Mouse (Mus musculus): ENCODE results near the gene Lmo4.

The Lmo4 gene

DNA sequence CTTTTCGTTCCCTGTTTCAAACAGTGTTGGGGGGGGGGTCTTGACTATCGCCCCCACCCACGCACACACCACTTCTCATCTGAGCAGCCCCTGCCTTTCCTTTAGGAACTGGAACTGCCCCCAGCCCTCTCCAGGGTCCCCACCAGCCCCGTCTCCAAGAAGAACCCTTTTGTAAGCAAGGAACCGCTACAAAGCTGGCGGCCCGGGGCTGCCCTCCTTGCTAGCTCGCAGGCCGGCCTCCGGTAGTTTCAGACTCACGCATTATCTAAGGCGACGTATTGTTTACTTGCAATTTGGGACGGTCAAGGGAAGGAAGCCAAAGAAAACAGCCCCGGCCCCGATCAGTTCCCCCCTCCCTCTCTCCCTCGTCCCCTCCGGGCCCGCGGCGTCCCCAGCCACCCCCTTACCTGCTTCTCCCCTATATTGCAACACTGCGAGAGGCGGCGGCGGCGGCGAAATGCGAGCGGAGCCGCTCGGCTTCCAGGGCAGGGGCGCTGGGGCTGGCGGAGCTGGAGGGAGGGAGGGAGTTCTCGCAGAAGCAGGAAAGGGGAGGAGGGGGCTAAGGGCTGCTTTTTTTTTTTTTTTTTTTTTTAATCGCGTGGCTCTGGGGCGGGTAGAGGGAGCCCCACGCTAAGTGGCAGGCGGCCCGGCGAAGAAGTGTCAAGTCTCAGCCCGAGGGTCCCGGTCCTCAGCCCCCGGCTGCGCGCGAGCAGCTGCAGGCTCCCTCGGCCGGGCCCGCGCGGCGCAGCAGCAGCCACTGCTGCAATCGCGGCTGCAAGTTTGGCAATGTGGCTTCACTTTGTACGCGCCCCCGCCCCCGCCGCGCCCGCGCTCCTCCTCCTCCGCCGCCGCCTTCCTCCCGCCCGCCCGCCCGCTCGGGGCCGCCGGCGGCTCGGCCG is at the start of gene Lmo4:
Lmo4 (minus strand) TSS at position 808 of the 899 bp plus-strand sequence.
- DNase-seq (ENCODE audit: low spot score in 2 of 2), result peak; percentile 60 to 73

DNA sequence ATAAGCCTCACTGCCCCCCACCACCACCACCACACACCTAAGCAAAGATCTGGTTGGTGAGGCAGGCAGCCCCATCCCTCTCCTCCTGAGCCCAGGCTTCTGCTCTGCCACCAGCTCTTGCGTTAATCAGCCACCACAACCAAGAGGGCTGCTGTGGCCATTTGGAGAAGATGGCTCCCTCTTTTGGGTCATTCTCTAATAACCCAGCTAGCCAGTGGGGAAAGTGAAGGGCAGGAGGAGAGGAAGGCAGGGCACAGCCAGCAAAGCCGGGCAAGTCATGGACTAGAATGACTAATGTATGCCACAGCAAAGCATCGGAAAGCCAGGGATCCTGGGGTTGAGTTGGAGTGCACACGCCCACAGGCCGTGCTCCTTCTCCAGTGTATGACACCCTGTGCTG is 49.3 kb upstream of the Lmo4 start:
- DNase-seq (ENCODE audit: low spot score in 2 of 2), result no peak

DNA sequence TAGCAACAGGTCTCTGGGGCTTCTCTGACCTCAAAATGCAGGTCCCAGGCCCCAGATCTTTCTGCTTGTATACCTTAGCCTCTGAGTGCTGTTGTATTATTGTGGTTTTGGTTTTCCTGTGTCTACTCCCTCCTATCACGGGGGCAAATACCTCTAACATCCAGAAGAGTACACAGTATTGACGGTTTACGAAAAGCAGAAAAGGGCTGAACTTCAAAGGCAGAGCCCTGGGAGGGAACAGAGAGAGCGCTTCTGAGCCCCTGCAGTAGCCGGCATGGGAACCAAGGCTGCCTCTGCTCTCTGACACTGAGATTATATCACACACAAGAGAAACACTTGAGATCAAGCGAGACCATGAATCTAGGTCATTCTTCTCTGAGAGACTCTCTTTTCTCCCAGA is 48.0 kb upstream of the Lmo4 start:
- no peak for DNase-seq (ENCODE audit: low spot score in 2 of 2)

- DNase-seq (ENCODE audit: low spot score in 2 of 2), result no peak
Observed at GRCm38 (mm10) chr3:144252109-144252508, 47.1 kb upstream of the Lmo4 start.

GRCm38 (mm10) chr3:144242025-144242673 is 37.1 kb upstream of the Lmo4 start:
- peak; percentile 51 to 66 for DNase-seq (ENCODE audit: low spot score in 2 of 2)

DNA sequence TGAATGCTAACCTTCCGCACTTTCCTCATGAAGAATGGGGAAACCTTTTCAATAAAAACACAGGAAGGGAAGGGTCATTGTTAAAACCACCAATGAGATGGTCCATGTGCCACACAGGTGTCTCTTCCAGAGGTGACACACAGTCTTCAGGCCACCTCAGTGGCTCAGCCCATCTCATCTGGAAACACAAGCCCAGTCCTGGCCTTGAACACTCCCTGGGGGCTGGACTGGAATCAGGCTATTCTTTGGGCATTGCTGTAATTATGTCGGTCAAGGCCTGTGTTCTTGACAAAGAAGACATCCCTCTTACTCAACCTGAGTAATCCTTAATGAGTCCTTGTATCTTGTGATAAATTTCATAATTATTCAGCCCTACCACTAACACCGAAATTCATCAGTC is 36.1 kb upstream of the Lmo4 start:
- no peak for DNase-seq (ENCODE audit: low spot score in 2 of 2)

DNA sequence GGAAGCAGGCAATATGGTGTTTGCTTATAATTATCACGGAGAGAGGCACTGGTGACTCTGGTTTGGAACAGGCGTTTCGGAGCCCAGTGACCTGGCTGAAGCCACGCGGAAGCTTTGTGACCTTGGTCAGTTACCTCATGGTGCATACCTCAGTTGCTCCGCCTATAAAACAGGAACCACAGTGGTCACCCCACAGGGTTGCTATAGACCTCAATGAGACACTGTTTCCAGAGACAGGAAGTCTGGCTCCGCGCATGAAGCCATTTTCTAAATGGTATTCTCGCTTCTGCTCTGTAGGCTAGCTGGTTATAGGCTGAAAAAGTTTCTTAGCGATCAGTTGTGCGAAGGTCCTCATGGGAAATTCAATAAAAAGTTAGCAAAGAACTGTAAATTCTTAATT is 33.5 kb upstream of the Lmo4 start:
- no peak for DNase-seq (ENCODE audit: low spot score in 2 of 2)

GRCm38 (mm10) chr3:144232347-144233008 is 27.5 kb upstream of the Lmo4 start:
- DNase-seq (ENCODE audit: low spot score in 2 of 2), result no peak

DNA sequence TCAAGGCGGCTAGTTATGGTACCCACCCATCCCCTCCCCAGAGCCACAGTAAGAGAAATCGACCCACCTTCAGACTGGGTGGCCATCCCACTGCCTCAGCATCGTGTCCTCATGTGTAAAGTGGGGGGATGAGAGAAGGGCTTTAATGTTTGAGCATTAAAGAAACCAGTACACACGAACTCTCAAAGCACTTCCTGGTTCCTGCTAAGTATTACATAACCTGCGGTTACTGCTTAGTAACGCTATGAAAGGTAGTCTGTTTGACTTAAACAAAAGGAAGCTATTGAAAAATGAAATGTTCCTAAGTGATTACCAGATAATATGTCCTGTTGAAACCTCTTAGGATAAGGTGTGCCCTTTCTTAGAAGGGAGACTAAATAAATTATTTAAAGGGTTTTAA is 26.9 kb upstream of the Lmo4 start:
- no peak for DNase-seq (ENCODE audit: low spot score in 2 of 2)

DNA sequence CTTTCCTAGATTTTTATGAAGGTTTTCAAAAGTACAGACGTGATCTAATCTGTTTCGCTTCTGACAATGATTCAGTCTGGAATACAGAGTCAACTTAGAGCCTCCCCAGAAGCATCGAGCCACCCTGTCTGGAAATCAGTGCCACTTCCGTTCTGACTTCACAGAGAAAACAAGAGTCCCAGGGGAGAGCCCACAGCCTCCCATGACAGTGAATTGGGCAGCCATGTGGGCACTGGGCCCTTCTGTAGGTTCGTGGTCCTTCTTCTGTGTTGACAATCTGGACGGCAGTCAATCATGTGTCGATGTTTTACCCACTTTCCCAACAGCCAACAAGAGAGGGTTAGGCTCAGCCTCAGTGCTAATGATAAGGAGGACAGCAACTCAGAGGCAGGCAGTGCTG is 26.4 kb upstream of the Lmo4 start:
- DNase-seq (ENCODE audit: low spot score in 2 of 2), result no peak

- DNase-seq (ENCODE audit: low spot score in 2 of 2), result no peak
Observed at GRCm38 (mm10) chr3:144230016-144230415, 25.0 kb upstream of the Lmo4 start.

DNA sequence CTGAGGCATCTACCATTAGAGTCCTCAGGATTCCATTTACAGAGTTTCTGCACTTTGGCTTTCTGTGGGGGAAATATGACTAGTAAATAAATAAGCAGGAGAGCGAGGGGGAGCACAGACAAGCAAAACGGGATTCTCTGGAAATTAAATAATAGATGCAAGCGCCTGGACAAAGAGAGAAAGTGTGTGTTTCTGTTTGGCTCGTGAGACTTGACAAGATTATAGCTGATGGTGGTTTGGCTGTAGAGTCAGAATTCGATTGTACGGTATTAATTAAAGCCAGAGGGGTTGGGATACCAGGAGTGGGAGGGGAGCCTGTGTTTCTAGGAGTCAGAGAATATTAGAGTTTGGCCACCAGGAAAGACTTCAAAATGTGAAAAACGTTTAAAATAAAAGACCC is 24.3 kb upstream of the Lmo4 start:
- DNase-seq (ENCODE audit: low spot score in 2 of 2), result no peak

GRCm38 (mm10) chr3:144225456-144226240 is 20.6 kb upstream of the Lmo4 start:
- no peak for DNase-seq (ENCODE audit: low spot score in 2 of 2)

DNA sequence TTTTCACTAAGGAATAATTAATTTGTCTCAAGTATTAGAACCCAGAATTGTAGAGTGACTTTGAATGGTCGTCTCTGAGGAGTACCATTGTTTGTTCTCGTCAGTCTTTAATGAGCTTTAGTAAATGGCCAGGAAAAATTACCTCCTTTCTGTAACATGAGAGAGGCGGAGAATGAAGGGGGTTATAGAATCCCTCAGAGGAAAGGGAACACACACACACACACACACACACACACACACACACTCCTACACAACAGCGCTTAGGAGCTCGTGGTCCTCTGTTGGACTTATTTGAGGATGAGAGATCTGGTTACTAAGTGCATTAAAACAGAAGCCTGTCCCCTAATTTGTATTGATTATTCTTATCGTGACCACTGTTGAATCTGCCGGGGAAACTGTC is 19.6 kb upstream of the Lmo4 start:
- no peak for DNase-seq (ENCODE audit: low spot score in 2 of 2)

GRCm38 (mm10) chr3:144223377-144224105 is 18.5 kb upstream of the Lmo4 start:
- no peak for DNase-seq (ENCODE audit: low spot score in 2 of 2)

- no peak for DNase-seq (ENCODE audit: low spot score in 2 of 2)
Observed at GRCm38 (mm10) chr3:144222381-144222780, 17.4 kb upstream of the Lmo4 start.

DNA sequence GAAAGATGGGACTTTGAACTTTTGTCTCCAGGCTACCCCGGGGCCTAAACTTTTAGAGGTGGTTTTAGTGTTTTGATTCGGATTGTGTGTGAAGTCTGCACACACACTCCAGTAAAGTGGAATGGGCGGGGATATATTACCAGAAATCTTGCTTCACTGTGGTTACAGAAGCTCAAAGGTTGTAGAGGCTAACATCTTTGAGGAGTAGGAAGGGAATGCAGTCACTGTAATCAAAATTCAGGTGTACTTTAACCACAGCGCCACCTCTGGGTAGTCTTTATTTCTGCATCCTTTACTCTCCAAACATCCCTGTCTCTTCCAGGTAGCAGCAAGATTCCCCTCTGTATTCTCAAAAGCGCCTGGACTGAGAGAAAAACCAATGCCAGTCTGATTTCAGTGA is 2.5 kb upstream of the Lmo4 start:
- DNase-seq (ENCODE audit: low spot score in 2 of 2), result peak; percentile 46 to 71

DNA sequence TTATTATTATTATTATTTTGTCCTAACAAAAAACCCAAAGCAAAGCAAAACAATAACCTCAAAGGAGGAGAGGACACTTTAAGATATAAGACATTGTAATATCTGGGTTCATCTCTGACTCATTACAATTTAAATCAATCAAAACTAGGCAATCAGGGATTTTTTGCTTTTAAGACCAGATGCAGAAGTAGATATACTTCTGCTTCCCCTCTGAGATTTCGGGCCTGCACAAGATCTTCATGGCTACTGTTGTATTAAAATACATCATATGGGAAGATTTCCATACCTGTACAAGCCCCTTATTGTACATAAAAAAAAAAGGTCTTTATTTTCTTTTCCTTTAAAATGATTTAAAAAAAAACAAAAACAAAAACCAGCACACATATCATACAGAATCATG is 1.9 kb upstream of the Lmo4 start:
- no peak for DNase-seq (ENCODE audit: low spot score in 2 of 2)

DNA sequence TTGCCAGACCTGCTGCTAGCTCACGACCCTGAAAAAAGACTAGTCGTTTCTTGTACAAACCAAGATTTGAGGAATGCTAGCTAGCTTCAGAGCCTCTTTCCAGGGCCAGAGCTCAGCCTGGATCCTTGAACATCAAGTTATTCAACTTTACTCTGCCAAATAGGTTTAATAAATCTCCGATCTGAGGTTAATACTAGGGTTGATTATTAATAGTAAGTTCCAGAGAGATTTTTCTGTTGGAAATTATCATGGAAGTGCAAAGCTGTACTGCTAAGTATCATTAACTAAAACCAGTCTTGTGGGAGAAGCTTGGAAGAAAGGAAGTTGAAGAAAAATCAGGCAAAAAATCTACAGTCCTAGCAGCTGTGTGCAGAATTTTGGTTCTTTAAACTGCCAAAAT is 1.2 kb upstream of the Lmo4 start:
- no peak for DNase-seq (ENCODE audit: low spot score in 2 of 2)

DNA sequence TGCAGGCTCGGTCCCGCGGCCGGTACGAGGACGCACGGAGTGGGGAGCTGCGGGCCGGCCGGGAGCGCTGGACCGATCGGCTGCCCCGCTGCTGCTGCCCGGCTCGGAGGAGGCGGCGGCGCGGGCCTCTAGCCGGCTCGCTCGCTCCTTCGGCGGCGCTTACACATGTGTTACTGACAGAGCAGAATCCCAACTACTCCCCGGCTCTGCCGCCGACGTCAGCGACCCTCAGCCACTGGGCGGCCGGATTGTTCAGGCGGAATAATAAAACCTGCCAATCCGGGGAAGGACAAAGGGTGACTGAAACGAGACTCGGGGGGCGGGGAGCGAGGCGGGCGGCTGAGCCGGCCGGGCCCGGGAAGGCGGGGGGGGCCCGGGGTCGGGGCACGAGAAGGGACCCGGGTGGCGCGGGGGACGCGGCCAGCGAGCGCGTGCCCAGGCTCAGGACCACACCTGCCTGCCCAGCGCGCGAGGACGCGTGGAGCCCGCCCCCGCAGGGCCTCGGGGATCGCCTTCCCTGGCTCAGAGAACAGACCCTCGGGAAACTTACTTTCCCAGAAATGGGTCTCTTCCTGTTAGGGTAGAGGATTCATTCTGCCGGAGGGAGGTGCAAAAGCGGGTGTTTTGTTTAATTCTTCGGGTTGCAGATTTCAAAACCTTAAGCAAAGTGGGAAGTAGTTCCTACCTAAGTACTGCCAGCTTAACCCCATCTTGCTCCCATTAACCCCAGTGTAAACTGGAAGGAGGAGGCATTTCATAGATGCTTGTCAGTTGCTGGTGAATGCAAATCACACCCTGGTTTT is 532 bp upstream of the Lmo4 start:
- DNase-seq (ENCODE audit: low spot score in 2 of 2), result peak; percentile 86 to 90
